ENCODE assay signal across 16 mouse cellular contexts in genomic region chr14:118069439-118070079, GRCm38 (mm10). TPM values are rescaled to one million over a fixed set of nuclear protein-coding genes. Genes with fewer than 3 reads are reported as not detected.
A peak's percentile ranks its signal among the peaks of the same experiment; 100 is the strongest.
DNase-seq lines count a peak whose midpoint lies in the region; ATAC-seq lines count a peak whose summit lies in the region.
"Had no signal": no experiment of that assay in that cellular context is flagged by ENCODE, and none has a peak within 500 bp of the region (broad histone marks: within the 10 kb centered on the region; RNA-seq: fewer than 3 reads in every experiment).

No protein-coding gene starts in this region.

- intact Hi-C loops in gastrocnemius, postnatal 14 days (cut with DNase I; ENCODE audit: low total_unique reads), result no loop called here
- intact Hi-C loops in gastrocnemius, postnatal 36 days (cut with DNase I), result no loop called here

- no peaks in the 10 kb centered on the region for H3K36me3 ChIP-seq in intestine, embryonic 15.5 days
- H3K36me3 ChIP-seq: G1E; hindbrain, embryonic 13.5 days; limb, embryonic 15.5 days; neural tube, embryonic 12.5 days had no signal

- no peak overlapping the region for H3K4me2 ChIP-seq in intestine, embryonic 15.5 days (replicated peaks)
- H3K4me2 ChIP-seq: hindbrain, embryonic 13.5 days; limb, embryonic 15.5 days; neural tube, embryonic 12.5 days had no signal

- no peak overlapping the region for H3K27ac ChIP-seq in intestine, embryonic 15.5 days
- H3K27ac ChIP-seq: hindbrain, embryonic 13.5 days; left cerebral cortex, adult 2 months; limb, embryonic 15.5 days; macrophage; neural tube, embryonic 12.5 days had no signal

- WGBS in intestine, embryonic 15.5 days, result 73% methylated on average over 12 of the region's 12 CpGs

- no peak overlapping the region for H3K4me3 ChIP-seq in intestine, embryonic 15.5 days (replicated peaks)
- H3K4me3 ChIP-seq: hindbrain, embryonic 13.5 days; left cerebral cortex, adult 2 months; limb, embryonic 15.5 days; neural tube, embryonic 12.5 days had no signal

- no peaks in the 10 kb centered on the region for H3K9me3 ChIP-seq in intestine, embryonic 15.5 days
- H3K9me3 ChIP-seq: G1E; hindbrain, embryonic 13.5 days; limb, embryonic 15.5 days; neural tube, embryonic 12.5 days had no signal

- no peak overlapping the region for H3K9ac ChIP-seq in intestine, embryonic 15.5 days
- H3K9ac ChIP-seq: hindbrain, embryonic 13.5 days; limb, embryonic 15.5 days; neural tube, embryonic 12.5 days had no signal

- peak; percentile 18 for DNase-seq in gastrocnemius, postnatal 14 days
- no peak for DNase-seq in gastrocnemius, postnatal 36 days
- DNase-seq in kidney, postnatal 4 days, result peak; percentile 36 to 54
- no peak for DNase-seq in kidney, adult 11 months
- DNase-seq in thymus, adult 18-20 months, result no peak
- DNase-seq in retina, postnatal 1 day, result no peak
- DNase-seq: cerebellum, adult 18-20 months had no signal

- no peaks in the 10 kb centered on the region for H3K4me1 ChIP-seq in intestine, embryonic 15.5 days (replicated peaks)
- H3K4me1 ChIP-seq: hindbrain, embryonic 13.5 days; limb, embryonic 15.5 days; neural tube, embryonic 12.5 days had no signal

- peak; percentile 39; the same call in 1 of the 2 replicates for ATAC-seq in common myeloid progenitor, adult 5-6 weeks (replicated peaks; ENCODE audit: low read depth, poor library complexity, severe bottlenecking)
- 0 out of 2 replicates have a peak, but pooled peaks have one; percentile 43 for ATAC-seq in intestine, embryonic 15.5 days
- ATAC-seq: midbrain, embryonic 16.5 days had no signal

- H3K27me3 ChIP-seq in intestine, embryonic 15.5 days (replicated peaks), result no peaks in the 10 kb centered on the region
- H3K27me3 ChIP-seq: hindbrain, embryonic 13.5 days; limb, embryonic 15.5 days; neural tube, embryonic 12.5 days had no signal

RNA-seq across cellular contexts. Expression of gene Dct, which starts 17.5 kb away (rescaled TPM):
- 1 to 10 TPM in 1 of 2 experiments, under 1 TPM in 1; 0.42 to 1.1 TPM for total RNA-seq in gastrocnemius, postnatal 14 days (2021)
- under 1 TPM; 0.38 to 0.42 TPM for total RNA-seq in gastrocnemius, postnatal 36 days (2021)
- 0.27 TPM in 1 of 2 replicates, not detected in the other for total RNA-seq in common myeloid progenitor, adult 5-6 weeks (2017)
- polyA plus RNA-seq in intestine, embryonic 15.5 days (2015; fragmentation: Nextera tagmentation; extraction: Ambion mirVana), result 1.4 and 1.5 TPM in 2 replicates
- polyA plus RNA-seq: G1E, macrophage had no signal

Comparison
In these comparisons a context has a peak if more than half of its experiments do, and no peak if none do; other contexts are left out.
1. DNase-seq: peak in gastrocnemius, postnatal 14 days (single experiment) and kidney, postnatal 4 days (2 of 2); none in gastrocnemius, postnatal 36 days (0 of 2), kidney, adult 11 months (single experiment), thymus, adult 18-20 months (0 of 2) and retina, postnatal 1 day (single experiment).